Mouse (Mus musculus) heart, postnatal 0 days (tissue): ENCODE results near the gene Yju2.

ENCODE experiments used
- CTCF ChIP-seq: IDR thresholded peaks from 2 replicates; pipeline ENCODE4 v1.5.1; 2016; ENCODE audit warnings: antibody characterized with exemption, control low read depth, low read depth
- EP300 ChIP-seq: IDR thresholded peaks from 2 replicates; pipeline ENCODE4 v1.6.1; 2016; ENCODE audit warnings: antibody characterized with exemption, low read depth

- TF ChIP-seq EP300 = no peak
- TF ChIP-seq CTCF = no peak
Measured at GRCm38 (mm10) chr17:55969560-55969959, 10.7 kb downstream of the Yju2 start.
